Mouse (Mus musculus): ENCODE results near the gene Btbd8. TPM values are rescaled to one million over a fixed set of nuclear protein-coding genes. Genes with fewer than 3 reads are reported as not detected.

Btbd8 gene
- polyA plus RNA-seq (2017; shearing (Covaris generic)) = 1 to 10 TPM; 3.9 to 5.9 TPM

DNA sequence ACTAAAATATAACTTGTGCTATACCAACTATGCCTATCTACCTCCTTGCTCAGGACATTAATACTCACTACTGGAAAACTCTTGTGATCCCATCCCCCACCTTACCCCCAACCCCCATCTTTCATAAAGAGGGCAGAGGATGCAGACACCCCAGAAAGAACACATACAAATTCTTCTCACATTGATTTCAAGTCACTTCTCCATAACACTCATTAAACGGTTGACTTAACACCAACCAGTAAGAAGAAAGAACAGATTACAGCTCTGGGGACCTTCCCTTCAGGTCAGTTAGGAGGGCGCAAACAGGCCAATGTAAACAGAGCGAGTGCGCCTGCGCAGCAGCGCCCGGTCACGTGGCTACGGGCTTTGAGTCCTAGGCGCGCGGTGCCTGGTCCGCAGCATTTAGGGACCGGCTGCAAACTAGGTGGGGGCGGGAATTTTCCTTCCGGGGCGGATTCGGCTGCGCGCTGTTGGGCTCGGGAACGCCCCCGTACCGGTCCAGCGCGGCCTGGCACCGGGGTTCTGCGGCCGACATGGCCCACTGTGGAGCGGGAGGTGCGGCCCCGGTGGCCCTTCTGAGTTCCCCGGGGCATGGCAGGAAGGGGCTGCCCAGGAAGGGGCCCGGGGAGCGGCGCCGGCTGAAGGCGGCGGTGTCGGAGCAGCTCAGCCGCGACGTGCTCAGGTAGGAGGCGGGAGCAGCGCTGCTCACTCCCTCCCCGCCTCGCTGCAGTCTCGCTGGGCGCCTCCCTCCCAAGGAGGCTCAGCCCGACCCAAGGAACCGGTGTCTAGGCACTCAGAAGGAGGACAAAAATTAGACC, at the start of gene Btbd8:
TSS of gene Btbd8 (plus strand) at position 534 of the 818 bp plus-strand sequence.

DNA sequence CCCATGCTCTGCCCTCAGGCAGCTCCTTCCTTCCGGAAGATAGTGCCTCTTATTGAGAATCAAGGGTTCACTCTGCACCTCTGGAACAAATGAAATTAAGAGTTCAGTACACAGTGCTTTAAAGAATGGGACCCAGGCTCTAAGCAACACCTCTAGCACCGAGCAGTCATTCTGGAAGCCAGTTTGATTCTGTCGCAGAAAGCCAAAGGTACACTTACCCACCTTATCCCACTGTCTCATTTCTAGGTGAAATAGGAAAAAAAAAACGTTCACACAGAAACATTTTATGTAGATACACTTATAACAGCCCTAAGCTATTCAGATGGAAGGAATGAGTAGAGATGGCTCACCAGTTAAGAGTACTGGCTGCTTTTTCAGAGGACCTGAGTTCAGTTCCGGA, 35.4 kb upstream of the Btbd8 start, which contains the start of gene Ephx4:
TSS of gene Ephx4 (plus strand) at position 301 of the 400 bp plus-strand sequence.

GRCm38 (mm10) chr5:107431249-107431648, 6.5 kb upstream of the Btbd8 start, which contains the start of gene Lpcat2b:
Gene Lpcat2b (plus strand): TSS chr5:107431549.

GRCm38 (mm10) chr5:107507321-107507720, 69.5 kb downstream of the Btbd8 start, which contains the start of gene Gm42669:
Gene Gm42669 (plus strand): TSS chr5:107507621.

GRCm38 (mm10) chr5:107534581-107534980, 96.8 kb downstream of the Btbd8 start, which contains the start of gene 1700028K03Rik:
Gene 1700028K03Rik (plus strand): TSS chr5:107534709.

Other genes starting within 250 kb of the Btbd8 start
- gene Tgfbr3, start 148.4 kb upstream of the Btbd8 start, polyA plus RNA-seq (2017; shearing (Covaris generic)) = 10 to 100 TPM in 1 of 2 experiments, 1 to 10 TPM in 1; 7.2 to 23.4 TPM
- gene Brdt, start 106.8 kb upstream of the Btbd8 start, polyA plus RNA-seq (2017; shearing (Covaris generic)) = under 1 TPM; 0.43 to 0.87 TPM
- 1 to 10 TPM in 1 of 2 experiments, under 1 TPM in 1; 0.85 to 2.2 TPM for gene Ephx4, start 35.3 kb upstream of the Btbd8 start, polyA plus RNA-seq (2017; shearing (Covaris generic))
- not detected for gene Lpcat2b, start 6.4 kb upstream of the Btbd8 start, polyA plus RNA-seq (2017; shearing (Covaris generic))
- gene Gm42669, start 69.6 kb downstream of the Btbd8 start, polyA plus RNA-seq (2017; shearing (Covaris generic)) = under 1 TPM; 0.39 TPM
- under 1 TPM; 0.13 to 0.37 TPM for gene 1700028K03Rik, start 96.7 kb downstream of the Btbd8 start, polyA plus RNA-seq (2017; shearing (Covaris generic))
- 10 to 100 TPM; 29.3 to 36.2 TPM for gene Rpap2, start 159.4 kb downstream of the Btbd8 start, polyA plus RNA-seq (2017; shearing (Covaris generic))
- gene Glmn, start 159.9 kb downstream of the Btbd8 start, polyA plus RNA-seq (2017; shearing (Covaris generic)) = 10 to 100 TPM; 18.4 to 19.6 TPM